Mouse (Mus musculus) lung, embryonic 14.5 days (tissue): ENCODE results near the gene Nmbr. TPM values are rescaled to one million over a fixed set of nuclear protein-coding genes. Genes with fewer than 3 reads are reported as not detected.

Source experiments
- ATAC-seq: fragments of 200-750 bp; cut with Nextera tagmentation; 2 replicates; pipeline ENCODE4 v1.8.0; 2017; ENCODE audit warnings: mild to moderate bottlenecking, moderate TSS enrichment, moderate library complexity; ENCODE audit not compliant: insufficient read depth
- DNase-seq: peaks from one replicate; pipeline ENCODE4 v3.0.0-alpha.2; 2015
- H3K27ac ChIP-seq: fragments of 300-500 bp; sonication (generic); 2 replicates; pipeline ENCODE4 v1.5.1; 2014; ENCODE audit warnings: low read depth, mild to moderate bottlenecking, moderate library complexity
- H3K27me3 ChIP-seq: fragments of 300-500 bp; sonication (generic); 2 replicates; pipeline ENCODE4 v1.6.1; 2014; ENCODE audit warnings: low read length, control low read depth; ENCODE audit not compliant: insufficient read depth
- H3K36me3 ChIP-seq: fragments of 300-500 bp; sonication (generic); 2 replicates; pipeline ENCODE4 v1.6.1; 2014; ENCODE audit warnings: control low read depth; ENCODE audit not compliant: insufficient read depth
- H3K4me1 ChIP-seq: fragments of 300-500 bp; sonication (generic); 2 replicates; pipeline ENCODE4 v1.6.1; 2014; ENCODE audit warnings: antibody characterized with exemption, control low read depth; ENCODE audit not compliant: insufficient read depth
- H3K4me2 ChIP-seq: fragments of 300-500 bp; sonication (generic); 2 replicates; pipeline ENCODE4 v1.6.1; 2014; ENCODE audit warnings: mild to moderate bottlenecking
- H3K4me3 ChIP-seq: fragments of 300-500 bp; sonication (generic); 2 replicates; pipeline ENCODE4 v1.5.1; 2014; ENCODE audit warnings: low read depth, low read length
- H3K9ac ChIP-seq: fragments of 300-500 bp; sonication (generic); 2 replicates; pipeline ENCODE4 v1.6.1; 2014
- H3K9me3 ChIP-seq: fragments of 300-500 bp; sonication (generic); 2 replicates; pipeline ENCODE4 v1.6.1; 2016; ENCODE audit warnings: low read depth, low read length, control low read depth
- CTCF ChIP-seq: IDR thresholded peaks from 2 replicates; pipeline ENCODE4 v1.5.1; 2016; ENCODE audit warnings: antibody characterized with exemption, low read depth
- WGBS: fragments of 180-500 bp; shearing (Covaris S2); extraction: QIAGEN DNeasy Blood & Tissue Kit; methylation state at CpG from one replicate; pipeline ENCODE4 v1.1.7; 2014; 5-methylcytosine and 5-hydroxymethylcytosine counted together
- polyA plus RNA-seq: library from polyadenylated mRNA; unstranded; fragments of >200 nt; fragmentation: Nextera tagmentation; extraction: Ambion mirVana; gene quantifications from 2 replicates; pipeline ENCODE4 v1.2.1, GENCODE M21; 2014

The Nmbr gene
- polyA plus RNA-seq = 0.42 and 0.57 TPM in 2 replicates

DNA sequence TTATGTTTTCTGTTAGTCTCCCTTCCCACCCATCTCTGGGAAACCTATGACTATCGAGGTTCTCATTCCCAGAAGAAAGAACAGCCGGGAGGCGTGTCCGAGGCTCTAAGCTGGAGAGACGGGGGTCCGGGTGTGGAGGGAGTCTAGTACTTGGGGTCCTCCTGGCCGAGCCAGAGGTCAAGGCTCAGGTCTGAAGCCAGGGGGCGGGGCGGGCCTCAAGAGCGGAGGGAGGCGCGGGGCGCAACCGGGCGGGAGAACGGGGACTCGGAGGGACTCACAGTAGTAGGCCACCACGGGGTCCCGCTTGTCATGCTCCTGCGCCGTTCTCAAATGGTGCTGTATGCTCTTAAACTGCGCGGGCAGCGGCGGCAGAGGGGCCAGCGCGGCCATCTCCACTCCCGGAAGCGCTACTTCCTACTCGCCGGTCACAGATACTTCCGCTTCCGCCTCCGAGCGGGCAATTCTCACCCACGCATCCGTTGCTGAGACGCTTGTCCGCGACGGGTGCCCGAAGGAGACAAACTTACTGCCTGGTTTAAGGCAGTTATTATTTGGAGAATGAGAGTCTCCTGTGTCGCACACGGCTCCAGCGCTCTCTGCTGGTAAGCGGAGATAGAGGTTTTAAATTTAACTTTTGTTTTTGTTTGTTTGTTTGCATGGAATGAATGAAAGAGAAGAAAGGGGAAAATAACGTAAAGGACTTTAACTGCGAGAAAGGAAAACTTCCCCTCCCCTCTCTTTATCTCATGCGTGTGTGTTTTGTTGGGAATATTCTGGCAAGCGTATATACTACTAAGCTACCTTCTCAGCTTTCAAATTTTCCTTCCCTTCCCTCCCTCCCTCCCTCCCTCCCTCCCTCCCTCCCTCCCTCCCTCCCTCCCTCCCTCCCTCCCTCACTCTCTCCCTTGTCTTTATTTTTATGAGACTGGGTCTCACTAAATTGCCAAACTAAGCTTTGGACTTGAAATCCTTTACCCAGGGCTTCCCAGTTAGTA is at the start of gene Nmbr, which contains the start of gene Vta1:
TSS of gene Nmbr (plus strand) at position 520 of the 995 bp plus-strand sequence.
TSS of gene Vta1 (minus strand) at position 489 of the 995 bp plus-strand sequence.
- Histone ChIP-seq H3K4me3 (peak within 1 kb of the TSS; percentile 94), H3K4me2 (peak within 1 kb of the TSS; percentile 69), H3K27ac (peak within 1 kb of the TSS; percentile 79), H3K9ac (peak within 1 kb of the TSS; percentile 79), H3K36me3 (no peaks in the 10 kb centered on the region), H3K4me1 (peaks cover 5% of the 10 kb centered on the region), H3K9me3 (no peaks in the 10 kb centered on the region), H3K27me3 (no peaks in the 10 kb centered on the region)
- WGBS = under 1% methylated on average over 50 of the region's 50 CpGs
- ATAC-seq = peak; percentile 97
- TF ChIP-seq CTCF = peak; percentile 87
- peak; percentile 99 for DNase-seq

- Histone ChIP-seq H3K9ac (no peak overlapping the region), H3K27ac (no peak overlapping the region), H3K36me3 (peaks cover 21% of the 10 kb centered on the region), H3K9me3 (no peaks in the 10 kb centered on the region), H3K27me3 (no peaks in the 10 kb centered on the region), H3K4me2 (no peak overlapping the region), H3K4me3 (no peak overlapping the region), H3K4me1 (no peaks in the 10 kb centered on the region)
- no peak for ATAC-seq
- DNase-seq = no peak
- no peak for TF ChIP-seq CTCF
- WGBS = 73% methylated on average over 2 of the region's 2 CpGs
Measured at GRCm38 (mm10) chr10:14660875-14661274, 44.5 kb upstream of the Nmbr start.

- Histone ChIP-seq H3K27ac (no peak overlapping the region), H3K4me1 (no peaks in the 10 kb centered on the region), H3K9me3 (no peaks in the 10 kb centered on the region), H3K9ac (no peak overlapping the region), H3K36me3 (peaks cover 28% of the 10 kb centered on the region), H3K4me3 (no peak overlapping the region), H3K4me2 (no peak overlapping the region), H3K27me3 (no peaks in the 10 kb centered on the region)
- DNase-seq (no peak), ATAC-seq (no peak)
- WGBS = 96% methylated on average over 2 of the region's 2 CpGs
- TF ChIP-seq CTCF = no peak
Measured at GRCm38 (mm10) chr10:14666147-14666546, 39.2 kb upstream of the Nmbr start.

DNA sequence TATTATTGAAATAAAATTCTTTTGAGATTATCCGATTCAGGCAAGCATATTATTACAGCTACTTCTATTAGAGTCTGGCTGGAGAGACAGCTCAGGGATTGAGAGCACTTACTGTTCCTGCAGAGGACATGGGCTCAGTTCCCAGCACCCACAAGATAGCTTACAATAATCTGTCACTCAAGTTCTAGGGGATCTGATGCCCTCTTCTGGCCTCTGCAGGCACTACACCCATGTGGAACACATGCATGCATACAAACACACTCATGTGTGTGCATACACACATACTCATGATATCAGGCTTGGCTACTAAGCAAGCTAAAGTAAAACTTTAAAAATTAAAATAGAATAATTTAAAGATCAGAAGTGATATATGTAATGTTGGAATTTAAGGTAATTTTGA is 19.7 kb upstream of the Nmbr start:
- Histone ChIP-seq H3K4me3 (no peak overlapping the region), H3K27ac (no peak overlapping the region), H3K27me3 (no peaks in the 10 kb centered on the region), H3K9ac (no peak overlapping the region), H3K36me3 (peaks cover 13% of the 10 kb centered on the region; the same call in 1 of the 2 replicates), H3K4me1 (no peaks in the 10 kb centered on the region), H3K9me3 (peaks cover 3% of the 10 kb centered on the region; the same call in 1 of the 2 replicates), H3K4me2 (no peak overlapping the region)
- TF ChIP-seq CTCF = peak; percentile 39
- WGBS = 97% methylated on average over 1 of the region's 1 CpGs
- no peak for ATAC-seq
- no peak for DNase-seq

DNA sequence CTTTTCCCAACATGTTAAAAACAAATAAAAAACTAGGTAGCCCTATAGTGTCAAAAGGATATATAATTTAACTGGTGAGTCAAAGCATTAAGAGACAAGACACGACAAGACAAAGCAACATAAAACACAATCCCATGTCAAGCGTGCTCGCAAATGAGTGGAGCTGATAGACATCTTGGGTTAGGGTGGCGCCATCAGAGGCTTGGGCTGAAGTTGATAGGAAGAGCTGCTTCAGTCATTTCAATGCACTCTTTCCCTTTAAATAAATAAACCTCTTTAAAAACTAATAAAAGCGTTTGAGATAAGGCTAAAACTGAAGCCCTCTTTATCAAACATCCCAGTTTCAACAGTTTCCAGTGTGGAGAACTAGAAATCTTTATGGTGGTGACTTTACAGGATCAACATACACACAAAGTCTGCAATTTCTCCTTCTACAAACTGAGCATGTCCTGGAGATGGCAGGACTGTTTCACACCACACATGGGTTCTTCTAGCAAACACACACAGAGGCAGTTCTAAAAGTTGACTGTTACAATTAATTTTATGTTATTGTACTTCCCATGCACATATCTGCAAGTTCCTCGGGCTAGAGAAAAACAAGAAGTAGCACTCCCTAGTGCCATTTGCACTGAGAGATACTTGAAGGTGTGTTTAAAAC is 16.5 kb upstream of the Nmbr start:
- Histone ChIP-seq H3K9ac (no peak overlapping the region), H3K27me3 (no peaks in the 10 kb centered on the region), H3K36me3 (peaks cover 11% of the 10 kb centered on the region; the same call in 1 of the 2 replicates), H3K4me1 (no peaks in the 10 kb centered on the region), H3K4me3 (no peak overlapping the region), H3K27ac (no peak overlapping the region), H3K4me2 (no peak overlapping the region), H3K9me3 (peaks cover 3% of the 10 kb centered on the region; the same call in 1 of the 2 replicates)
- no peak for TF ChIP-seq CTCF
- no peak for ATAC-seq
- no peak for DNase-seq
- 69% methylated on average over 6 of the region's 6 CpGs for WGBS

GRCm38 (mm10) chr10:14690349-14690748 is 15.0 kb upstream of the Nmbr start:
- no peak for TF ChIP-seq CTCF
- no peak overlapping the region for H3K9ac ChIP-seq
- H3K4me3 ChIP-seq = no peak overlapping the region
- 86% methylated on average over 3 of the region's 3 CpGs for WGBS
- no peak overlapping the region for H3K4me2 ChIP-seq
- no peak for DNase-seq
- H3K9me3 ChIP-seq = peaks cover 3% of the 10 kb centered on the region; the same call in 1 of the 2 replicates
- no peaks in the 10 kb centered on the region for H3K27me3 ChIP-seq
- no peak overlapping the region for H3K27ac ChIP-seq
- no peaks in the 10 kb centered on the region for H3K4me1 ChIP-seq
- peaks cover 9% of the 10 kb centered on the region; the same call in 1 of the 2 replicates for H3K36me3 ChIP-seq
- ATAC-seq = no peak
